Mouse (Mus musculus) embryo, embryonic 11 days (tissue): ENCODE data around the gene Ggta1.

Experiments used
- DNase-seq: peaks from one replicate; pipeline ENCODE4 v3.0.0-alpha.2; 2015

Gene Ggta1

DNA sequence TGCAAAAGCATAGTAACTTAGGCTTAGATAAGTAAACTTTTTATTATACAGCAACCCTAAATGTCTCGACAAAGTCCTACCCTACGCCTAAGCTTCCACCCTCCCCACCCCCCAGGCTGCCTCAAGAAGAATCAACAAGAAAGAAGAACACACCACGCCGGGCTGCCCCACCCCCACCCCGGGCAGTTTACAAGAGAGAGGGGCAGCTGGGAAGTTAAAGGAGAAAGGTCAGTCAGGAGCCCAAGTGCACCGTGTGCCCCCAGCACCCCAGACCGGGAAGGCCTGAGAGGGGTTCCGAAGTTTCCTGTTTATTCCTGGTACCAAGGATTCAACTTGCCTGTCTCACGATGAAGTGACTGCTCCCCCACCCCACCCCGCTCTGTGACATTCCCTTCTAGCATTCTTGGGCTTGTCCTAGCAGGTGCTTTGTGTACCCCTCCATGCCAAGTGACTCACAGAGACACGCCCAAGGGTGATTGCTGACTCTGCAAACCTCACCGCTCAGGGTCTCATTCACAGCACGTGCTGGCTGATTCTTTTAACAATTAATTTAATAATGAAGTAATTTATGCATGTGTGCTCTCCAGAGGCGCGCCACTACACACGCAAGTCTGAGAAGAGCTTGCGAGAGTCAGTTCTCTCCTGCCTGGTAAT, 27.6 kb upstream of the Ggta1 start:
- DNase-seq, result peak; percentile 35

DNA sequence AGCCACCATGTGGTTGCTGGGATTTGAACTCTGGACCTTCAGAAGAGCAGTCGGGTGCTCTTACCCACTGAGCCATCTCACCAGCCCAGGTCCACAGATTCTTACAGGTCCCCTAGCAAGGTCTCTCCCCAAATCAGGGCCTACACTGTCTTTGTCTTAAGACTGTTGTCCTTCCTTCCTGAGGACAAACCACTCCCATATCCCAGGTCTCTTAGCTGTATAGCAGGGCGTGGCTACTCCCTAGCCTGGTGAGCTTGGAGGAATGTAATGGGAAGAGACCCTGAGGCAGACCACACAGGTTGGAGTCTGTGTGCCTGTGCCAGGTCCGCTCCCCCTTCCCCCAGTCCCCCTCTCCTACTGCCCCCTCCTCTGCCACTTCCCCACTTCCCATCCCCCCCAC, 24.7 kb upstream of the Ggta1 start:
- DNase-seq, result no peak

DNA sequence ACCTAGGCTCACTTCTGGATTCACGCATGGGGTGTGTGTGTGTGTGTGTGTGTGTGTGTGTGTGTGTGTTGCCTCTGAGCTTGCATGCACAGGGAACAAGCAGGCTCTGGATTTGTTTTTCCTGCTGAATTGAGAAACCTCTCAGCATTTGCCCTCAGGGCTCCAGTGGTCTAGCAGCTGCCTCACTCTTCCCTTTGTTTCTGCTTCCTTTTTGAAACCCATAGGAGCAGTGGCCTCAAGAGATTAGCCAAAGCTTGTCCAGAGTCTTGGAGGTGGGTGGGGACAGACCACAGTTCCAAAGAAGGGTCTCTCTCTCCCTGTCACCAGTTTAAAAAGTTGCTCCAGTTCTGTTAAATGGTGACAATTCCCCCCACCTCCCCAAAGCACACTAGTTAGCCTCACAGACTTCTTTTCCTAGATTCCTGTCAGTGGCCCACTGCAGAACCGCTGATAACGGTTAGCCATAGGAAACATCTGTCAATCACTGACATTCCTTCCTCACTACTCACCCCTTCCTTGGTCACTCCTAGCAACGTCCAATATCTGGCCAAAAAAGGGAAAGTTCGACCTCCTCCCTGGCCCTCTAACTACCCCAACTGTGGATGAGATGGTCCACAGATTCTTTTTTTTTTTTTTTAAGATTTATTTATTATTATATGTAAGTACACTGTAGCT, 24.1 kb upstream of the Ggta1 start:
- DNase-seq, result no peak

DNA sequence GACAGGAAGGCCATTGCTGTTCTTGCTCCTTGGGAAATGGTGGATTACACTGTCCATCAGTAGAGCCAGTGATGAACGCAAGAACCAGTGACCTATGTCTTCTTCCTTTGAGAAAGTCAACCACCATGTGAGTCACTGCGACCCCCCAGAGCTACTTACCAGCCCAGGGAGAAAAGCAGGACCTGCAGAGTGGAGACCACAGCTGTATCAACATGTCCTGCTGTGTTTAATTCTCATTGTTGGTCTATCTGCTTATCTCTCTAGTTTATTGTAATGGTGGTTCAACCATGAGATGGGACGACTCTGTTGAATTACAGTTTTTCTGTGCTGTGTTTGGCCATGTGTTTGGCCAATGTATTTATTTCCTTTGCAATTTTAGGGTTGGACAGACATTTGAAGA, 21.1 kb upstream of the Ggta1 start:
- DNase-seq, result no peak

DNA sequence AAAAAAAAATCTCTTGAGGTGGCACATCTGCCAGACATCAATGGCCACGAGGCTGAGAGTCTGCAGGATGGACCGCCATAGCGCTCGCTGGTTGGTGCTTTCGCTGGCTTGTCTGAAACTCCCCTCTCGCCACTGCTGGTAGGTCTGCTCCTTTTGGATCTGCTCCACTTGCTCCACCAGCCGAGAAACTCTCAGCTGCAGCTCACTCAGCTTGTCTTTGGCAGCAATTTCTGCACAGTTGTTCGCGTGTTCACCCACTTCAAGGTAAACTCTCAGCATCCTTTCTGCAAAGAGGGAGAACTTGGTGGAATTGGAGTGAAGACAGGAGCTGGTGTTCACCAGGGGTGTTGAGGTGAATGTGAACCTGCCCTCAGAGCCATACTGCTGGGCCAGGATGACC, 20.4 kb upstream of the Ggta1 start:
- DNase-seq, result no peak

DNA sequence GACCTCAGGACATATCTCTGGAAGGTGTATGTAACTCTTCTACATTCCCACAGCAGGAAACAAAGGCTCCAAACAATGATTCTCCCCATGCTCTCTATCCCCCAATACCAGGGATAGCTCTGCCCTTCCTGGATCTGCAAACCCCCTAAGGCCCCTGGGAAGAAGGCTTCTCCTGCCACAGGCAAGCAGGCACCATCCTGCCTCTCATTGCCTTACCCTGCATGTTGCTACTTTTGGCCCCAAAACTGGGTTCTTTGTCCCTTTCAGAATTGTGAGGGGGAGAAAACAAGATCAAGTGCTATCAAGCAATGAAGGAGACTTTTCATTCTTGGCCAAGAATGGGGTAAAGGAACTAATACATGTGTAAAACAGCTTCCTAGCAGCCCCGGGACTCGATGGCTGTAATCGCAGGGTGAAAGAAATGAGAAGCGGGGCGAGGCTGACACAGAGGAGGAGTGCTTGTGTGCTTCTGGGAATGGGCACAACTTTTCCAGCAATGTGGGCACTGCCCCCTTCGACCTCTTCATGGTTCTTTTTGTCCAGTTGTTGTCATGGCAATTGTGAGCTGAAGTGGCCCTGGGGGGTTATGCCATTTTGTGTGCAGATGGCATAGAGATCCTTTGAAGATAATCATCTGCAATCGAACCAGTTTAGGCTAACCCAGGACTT, 18.4 kb upstream of the Ggta1 start:
- DNase-seq, result no peak

DNA sequence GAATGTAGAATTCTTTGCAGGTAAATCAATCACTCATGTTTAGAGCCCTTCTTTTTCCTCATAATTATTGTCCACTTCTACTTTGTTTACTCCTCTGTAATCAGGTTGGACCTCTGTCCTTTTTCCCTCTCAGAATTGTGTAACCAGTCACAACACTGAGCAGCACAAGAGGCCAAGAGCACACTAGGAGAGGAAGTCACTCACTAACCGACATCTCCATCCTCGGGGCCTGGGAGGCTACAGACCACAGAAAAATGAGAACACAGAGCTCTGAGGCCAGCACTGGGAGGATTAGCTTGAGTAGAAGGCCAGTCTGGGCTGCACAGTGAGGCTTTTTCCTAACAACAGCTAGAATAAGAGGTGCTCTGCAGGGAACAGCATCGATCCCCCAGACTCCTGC, 17.0 kb upstream of the Ggta1 start:
- DNase-seq, result no peak

DNA sequence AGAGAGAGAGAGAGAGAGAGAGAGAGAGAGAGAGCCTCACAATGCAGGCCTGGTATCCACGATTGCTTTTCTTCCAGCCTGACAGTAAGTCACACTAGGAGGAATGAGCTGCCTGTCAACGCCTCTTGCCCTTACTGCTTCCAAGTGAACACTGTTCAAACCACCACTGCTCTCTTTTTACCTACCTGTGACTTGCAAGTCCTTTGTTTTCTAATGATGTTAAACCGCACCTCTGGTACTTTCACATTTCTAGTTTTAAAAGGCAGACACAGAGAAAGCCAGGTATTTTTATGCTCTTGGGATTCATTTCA, 15.7 kb upstream of the Ggta1 start:
- no peak for DNase-seq

DNA sequence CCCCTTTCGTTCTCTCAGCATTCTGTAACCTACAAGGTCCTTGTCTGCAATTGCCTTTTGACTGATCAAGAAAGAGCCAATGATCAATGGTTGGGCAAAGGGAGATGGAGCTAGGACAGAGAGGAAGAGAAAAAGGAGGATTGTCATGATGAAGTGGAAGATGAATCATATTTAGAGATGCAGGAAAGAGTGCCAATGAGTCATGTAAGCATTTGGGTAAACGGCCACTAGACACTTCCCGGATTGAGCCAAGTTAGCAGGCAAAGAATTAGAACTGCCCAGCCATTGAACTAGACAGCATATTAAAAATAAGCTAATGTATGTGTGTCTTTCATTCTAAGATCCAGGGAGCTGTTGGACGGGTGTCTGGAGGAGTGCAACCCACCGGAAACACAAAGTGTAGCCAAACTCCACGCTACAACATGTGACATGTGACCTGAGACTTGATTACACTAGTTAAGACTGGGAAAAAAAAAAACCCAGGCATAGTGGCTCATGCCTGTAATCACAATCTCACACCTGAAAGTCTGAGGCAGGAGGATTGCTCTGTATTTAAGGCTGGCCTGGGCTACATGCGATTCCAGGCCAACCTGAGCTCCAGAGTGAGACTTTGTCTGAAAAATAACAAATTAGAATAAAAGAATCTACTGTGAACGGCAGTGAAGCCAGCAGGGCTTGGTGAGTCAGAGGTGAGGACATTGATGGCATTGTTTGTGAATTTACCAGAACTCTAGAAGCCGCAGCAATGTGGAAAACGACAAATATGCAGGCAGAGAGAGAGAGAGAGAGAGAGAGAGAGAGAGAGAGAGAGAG, 15.2 kb upstream of the Ggta1 start:
- DNase-seq, result no peak

DNA sequence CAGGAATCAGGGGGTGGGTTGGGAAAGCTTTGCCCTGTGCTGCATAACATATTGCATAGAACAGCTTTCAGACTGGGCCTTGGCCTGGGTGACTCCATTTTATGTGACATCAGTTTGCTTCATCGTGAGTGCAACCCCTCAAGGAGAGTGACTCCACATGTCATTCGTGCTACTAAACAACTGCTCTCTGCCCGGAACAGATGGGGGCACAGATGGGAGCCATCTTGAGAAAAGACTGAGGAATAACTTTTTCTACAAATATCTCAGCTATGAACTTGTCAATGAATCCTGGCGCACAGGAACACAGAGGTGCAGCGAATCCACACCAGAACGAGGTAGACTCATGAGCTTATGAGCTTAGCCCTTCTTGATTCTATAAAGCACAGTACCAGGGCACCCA, 14.3 kb upstream of the Ggta1 start:
- no peak for DNase-seq

DNA sequence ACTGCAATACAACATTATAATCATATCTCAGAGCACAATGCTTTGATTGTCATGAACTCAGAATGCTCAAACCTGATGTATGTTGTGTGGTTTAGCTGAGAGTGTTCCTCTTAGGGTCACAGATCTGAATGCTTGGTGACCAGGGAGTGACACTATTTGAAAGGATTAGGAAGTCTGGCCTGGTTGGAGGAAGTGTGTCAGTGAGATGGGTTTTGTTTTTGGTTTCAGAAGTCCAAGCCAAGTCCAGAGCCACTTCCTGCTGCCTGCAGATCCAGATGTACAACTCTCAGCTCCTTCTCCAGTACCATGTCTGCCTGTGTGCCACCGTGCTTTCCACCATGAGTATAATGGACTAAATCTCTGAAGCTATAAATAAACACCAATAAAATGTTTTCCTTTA, 11.9 kb upstream of the Ggta1 start:
- no peak for DNase-seq

DNA sequence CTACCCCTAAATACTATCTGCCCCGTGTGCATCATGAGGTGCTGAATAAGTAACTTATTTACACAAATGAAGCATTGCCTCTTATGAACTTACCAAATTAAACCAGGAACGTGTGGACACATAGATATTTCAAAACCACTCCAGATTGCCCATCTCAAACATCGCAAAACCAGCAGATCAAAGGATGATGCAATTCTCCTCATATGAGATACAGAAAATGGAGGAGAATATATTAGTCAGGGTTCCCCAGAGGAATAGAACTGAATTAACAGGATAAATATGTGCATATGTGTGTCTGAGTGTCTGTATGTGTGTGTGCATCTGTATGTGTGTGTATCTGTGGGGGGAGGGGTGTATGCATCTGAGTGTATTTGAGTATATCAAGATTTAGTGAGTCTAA, 6.2 kb upstream of the Ggta1 start:
- no peak for DNase-seq

DNA sequence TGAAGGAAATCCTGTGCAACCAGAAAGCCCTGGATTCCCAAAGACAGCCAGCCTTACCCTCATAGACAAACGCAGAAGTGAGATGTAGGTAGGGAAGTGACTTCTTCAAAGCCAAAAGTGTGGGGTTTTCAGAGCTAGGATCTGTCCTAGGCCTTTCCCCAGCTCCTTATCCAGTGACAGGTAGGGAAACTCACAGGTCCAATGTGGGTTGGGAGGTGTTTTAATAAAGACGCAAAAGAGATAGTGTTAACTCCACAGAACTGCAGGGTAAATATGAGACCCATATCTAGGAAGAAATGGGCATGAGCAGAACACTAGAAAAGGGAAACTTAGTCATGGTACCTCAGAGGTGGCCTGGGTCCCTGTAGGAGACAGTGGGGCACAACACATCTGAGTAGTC, 5.2 kb upstream of the Ggta1 start:
- DNase-seq, result no peak

DNA sequence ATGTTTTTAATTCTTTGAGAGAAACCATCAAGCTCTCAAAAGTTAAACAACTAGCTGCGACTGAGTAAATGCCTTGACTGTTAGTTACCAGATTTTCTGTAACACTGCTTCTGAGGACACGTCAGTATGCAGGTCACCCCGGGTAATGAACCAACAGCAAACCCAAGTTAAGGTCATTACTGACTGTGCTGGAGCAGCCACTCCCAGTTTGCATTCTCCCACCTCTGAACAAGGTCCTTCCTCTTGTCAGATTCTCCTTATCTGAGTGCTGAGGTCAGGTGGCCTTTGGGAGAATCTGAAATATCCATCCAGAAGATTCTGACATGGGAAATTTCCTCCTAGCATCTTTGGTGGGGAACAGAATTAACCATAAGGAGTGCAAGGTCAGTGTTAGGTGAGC, 4.8 kb upstream of the Ggta1 start:
- no peak for DNase-seq

DNA sequence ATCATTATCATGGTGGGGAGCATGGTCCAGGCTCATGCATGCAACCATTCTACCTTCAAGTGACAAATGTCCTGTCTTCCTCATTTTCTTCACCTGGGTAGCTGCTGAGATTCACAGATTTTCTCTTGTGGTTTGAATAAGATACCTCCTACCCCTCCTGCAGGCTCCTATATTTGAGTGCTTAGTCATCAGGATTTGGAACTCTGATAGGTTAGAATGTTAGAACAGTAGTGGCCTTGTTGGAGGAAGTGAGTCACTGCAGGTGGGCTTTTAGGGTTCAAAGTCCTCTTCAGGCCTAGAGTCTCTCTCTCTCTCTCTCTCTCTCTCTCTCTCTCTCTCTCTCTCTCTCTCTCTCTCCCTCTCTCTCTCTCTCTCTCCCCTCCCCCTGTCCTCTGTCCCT, 2.6 kb upstream of the Ggta1 start:
- DNase-seq, result no peak

DNA sequence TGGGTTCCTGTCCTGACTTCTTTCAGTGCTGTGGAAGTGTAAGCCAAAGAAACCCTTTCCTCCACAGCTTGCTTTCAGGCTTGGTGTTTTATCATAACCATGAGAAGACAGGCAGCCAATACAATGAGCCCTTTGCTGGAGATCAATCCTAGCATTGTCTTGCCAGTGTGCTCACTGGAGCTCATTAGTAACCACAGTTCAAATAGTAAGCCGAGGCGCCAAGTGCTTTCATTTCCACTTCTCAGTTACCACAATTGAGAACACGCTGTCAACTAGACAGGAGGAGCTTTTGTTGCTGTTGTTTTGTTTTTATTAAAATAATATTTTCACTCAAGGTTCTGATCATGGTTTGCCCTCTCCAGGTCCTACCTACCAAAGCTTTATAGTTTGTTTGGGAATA, 1.5 kb upstream of the Ggta1 start:
- DNase-seq, result no peak

DNA sequence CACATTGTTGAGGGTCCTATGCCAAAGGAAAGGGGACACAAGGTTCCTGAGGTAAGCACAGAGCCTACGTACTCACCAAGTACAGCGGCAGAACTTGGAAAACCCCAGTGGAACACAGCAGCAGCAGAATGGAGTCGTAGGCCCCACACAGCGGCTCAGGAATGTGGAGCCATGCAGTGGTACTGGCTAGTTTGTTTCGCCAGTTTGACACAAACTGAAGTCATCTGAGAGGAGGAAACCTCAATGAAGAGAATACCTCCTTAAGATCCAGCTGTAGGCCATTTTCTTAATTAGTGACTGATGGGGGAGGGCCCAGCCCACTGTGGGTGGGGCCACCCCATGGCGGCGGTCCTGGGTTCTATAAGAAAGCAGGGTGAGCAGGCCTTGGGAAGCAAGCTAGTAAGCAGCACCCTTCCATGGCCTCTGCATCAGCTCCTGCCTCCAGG, 1.1 kb upstream of the Ggta1 start:
- no peak for DNase-seq

DNA sequence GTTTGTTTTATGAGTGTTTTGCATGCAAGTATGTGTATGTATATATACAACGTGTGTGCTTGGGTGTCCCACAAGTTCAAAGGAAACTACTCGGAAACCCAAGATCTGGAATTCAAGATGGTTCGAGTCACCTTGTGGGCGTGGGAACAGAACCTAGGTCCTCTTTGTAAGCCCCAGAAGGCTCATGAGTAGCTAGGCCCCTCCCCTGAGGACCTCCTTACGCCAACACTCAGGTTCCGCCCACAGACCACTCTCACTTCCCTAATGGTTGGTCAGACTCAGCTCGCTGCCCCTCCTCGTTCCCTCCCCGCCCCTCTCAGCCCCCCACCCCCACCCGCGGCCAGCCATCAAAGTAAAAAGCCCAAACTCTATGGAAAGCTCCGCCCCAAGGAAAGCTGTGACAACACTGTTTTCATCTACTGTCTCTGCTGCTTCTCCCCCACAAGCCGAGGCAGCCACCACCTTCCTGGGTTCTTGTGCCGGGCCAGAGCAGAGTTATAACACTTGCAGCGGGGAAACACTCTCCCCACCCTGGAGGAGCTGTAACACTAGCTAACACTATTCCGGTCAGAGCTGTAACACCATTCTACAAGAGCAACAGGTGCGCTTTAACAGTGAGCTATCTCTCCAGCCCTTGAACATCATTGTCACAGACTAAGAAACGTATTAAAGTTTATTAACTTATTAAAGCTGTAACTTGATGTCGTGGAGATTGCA, 499 bp upstream of the Ggta1 start:
- peak; percentile 87 for DNase-seq

DNA sequence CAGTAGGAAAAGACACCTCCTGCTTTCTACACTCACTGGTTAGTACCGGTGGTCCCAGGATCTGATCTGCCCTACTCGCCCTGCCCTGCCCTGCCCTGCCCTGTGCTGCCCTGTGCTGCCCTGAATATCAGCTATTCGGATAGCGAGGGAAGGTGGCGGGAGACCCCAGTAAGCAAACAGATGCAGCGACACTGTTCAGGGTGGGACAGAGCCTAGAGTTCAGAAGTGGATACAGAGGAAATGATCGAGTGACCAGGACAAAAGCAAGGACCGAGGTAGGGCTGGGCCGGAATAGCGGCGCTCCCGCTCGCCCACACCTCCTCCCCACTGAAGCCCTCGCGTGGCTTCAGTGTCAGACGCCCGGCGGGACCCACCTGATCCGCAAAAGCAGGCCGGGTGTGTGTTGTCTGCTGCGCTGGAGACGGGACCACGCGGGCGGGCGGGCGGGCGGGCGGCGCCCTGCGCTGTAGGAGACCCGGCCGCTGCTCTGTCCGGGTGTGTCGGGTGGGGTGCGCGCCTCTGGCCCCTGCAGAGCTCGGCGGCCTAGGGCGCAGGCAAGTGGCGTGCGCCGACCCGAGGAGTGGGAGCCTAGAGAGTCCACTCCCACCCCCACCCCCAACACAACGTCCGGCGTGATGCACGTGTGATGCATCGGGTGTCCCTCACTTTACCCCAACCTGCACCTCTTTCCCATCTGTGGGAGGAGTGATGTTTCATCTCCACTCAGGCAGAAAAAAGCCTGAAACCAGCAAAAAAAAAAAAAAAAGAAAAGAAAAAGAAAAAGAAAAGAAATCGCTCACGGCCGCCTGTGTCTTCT, 852 bp downstream of the Ggta1 start:
- DNase-seq, result peak; percentile 71

DNA sequence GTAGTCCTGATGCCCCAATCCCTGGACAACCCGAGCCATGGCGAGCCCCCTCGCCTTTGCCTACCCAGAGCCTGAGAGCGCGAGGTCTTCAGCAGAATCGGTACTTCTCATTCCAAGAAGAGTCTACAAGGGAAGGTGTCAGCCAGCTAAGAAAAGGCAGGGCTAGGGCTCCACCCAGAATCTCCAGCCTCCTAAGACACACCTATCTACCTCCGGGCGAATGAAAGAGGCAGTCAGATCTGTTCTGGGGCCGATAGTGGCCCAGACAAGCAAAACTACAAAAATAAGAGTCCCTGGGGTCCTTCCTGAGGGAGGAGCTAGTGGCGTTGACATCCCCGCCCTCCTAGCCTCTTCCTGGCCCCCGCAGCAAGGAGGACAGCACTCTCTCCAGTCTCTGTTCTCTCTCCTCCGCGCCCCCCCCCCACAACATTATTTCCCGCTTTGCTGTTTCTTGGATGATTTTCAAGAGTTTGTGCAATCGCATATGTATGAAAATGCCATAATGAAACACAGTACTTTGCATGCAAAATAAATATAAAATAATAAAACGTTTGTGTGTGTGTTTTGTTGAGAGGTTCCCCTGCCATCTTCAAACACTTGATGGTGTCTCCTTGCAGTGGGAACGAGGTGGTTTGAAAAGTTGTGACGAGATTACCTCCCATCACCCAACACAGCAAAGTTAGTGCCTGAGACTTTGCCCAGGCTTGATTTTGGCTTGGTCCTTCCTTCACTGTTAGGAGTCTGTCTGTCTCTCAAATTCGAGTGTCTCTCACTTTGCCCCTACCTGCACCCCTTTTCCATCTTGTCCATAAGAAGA, 1.7 kb downstream of the Ggta1 start:
- DNase-seq, result peak; percentile 69

DNA sequence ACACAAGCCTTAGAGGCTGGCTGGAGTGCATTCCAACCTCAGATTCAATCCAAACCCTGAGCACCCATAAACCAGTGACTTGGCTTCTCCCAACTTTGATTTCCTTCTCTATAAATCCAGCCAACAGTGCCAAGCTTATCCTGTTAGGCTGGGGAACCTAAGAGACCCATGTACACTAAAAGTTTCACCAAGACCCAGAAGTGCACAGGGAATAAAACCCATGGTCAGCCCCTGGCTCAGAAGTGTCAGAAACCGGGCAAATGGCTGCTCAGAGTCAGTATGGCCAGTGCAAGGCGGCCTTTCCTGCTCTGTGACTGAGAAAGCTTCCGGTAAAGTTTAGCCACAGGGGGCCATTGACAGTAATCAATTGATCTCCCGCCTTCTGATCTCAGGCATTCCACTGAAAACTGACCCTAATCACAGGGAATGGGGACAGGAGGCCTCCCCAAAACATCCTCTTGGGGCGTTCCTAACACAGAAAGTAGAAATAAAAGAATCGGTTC, 2.6 kb downstream of the Ggta1 start:
- DNase-seq, result no peak
